Mouse (Mus musculus): ENCODE measurements around the gene 1810030O07Rik. TPM values are rescaled to one million over a fixed set of nuclear protein-coding genes. Genes with fewer than 3 reads are reported as not detected.
"Not testable (repeated sequence)": the region's sequence is repeated elsewhere in the genome, so short reads cannot be mapped to it uniquely, and the experiment has no call there.

Gene 1810030O07Rik
- polyA plus RNA-seq, 2 experiments = 7.2 to 10.5 TPM

DNA sequence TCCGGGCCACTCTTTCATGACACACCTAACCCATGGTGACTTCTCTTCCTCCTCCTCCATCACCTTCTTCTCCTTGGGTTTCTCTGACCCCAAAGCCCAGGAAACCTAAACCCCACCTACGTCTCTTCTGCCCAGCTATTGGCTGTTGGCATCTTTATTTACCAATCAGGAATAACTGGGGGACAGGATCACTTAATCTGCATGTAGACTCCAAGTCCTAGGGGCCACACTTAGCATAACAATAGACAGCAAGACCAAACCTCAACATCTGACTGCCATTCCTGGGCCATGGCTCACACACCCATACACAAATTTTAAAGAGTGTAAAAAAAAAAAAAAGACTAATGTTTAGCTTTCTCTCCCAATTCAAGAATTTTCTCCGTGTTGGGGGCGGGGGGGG, 48.3 kb downstream of the 1810030O07Rik start:
- no peak overlapping the region for H3K4me2 ChIP-seq (ENCODE audit: low read depth)
- H3K9ac ChIP-seq (replicated peaks) = no peak overlapping the region
- no peak for TF ChIP-seq EP300 (IDR thresholded peaks at IDR 0.05; ENCODE audit: low read depth)
- no peak for TF ChIP-seq CTCF (IDR thresholded peaks at IDR 0.05; ENCODE audit: low read depth)
- H3K9me3 ChIP-seq (ENCODE audit: control insufficient read depth, low read length) = no peaks in the 10 kb centered on the region
- WGBS (ENCODE audit: insufficient replicate concordance) = 47% methylated on average over 3 of the region's 4 CpGs
- H3K27ac ChIP-seq = no peak overlapping the region
- no peaks in the 10 kb centered on the region for H3K27me3 ChIP-seq (ENCODE audit: control insufficient read depth, insufficient read depth, low read length)
- no peak overlapping the region for H3K4me3 ChIP-seq (ENCODE audit: insufficient read depth in 1 of 2, low read depth in 2 of 2, low read length in 2 of 2)
- no peaks in the 10 kb centered on the region for H3K4me1 ChIP-seq (replicated peaks; ENCODE audit: control insufficient read depth in 2 of 2, insufficient read depth in 2 of 2, low read length in 1 of 2)
- DNase-seq (ENCODE audit: low read depth in 3 of 3, low spot score in 3 of 3) = no peak
- no peaks in the 10 kb centered on the region for H3K36me3 ChIP-seq (replicated peaks; ENCODE audit: control insufficient read depth, insufficient read depth, low read depth)
- ATAC-seq (ENCODE audit: insufficient read depth) = no peak

- WGBS (ENCODE audit: insufficient replicate concordance) = 72% methylated on average over 1 of the region's 1 CpGs
These were observed 61.1 kb downstream of the 1810030O07Rik start for GRCm38 (mm10) chrX:12612360-12612759.

GRCm38 (mm10) chrX:12611211-12611610, 62.3 kb downstream of the 1810030O07Rik start:
- Histone ChIP-seq H3K9ac (replicated peaks) (no peak overlapping the region), H3K4me2 (ENCODE audit: low read depth) (no peak overlapping the region), H3K4me3 (ENCODE audit: insufficient read depth in 1 of 2, low read depth in 2 of 2, low read length in 2 of 2) (no peak overlapping the region), H3K36me3 (replicated peaks; ENCODE audit: control insufficient read depth, insufficient read depth, low read depth) (no peaks in the 10 kb centered on the region; the same call in 1 of the 2 replicates), H3K4me1 (replicated peaks; ENCODE audit: control insufficient read depth in 2 of 2, insufficient read depth in 2 of 2, low read length in 1 of 2) (peaks cover 0 to 2% of the 10 kb centered on the region in 2 experiments; a peak in 1 of 4 replicates), H3K27ac (no peak overlapping the region), H3K9me3 (ENCODE audit: control insufficient read depth, low read length) (no peaks in the 10 kb centered on the region), H3K27me3 (ENCODE audit: control insufficient read depth, insufficient read depth, low read length) (no peaks in the 10 kb centered on the region)
- DNase-seq (ENCODE audit: low read depth in 3 of 3, low spot score in 3 of 3) (no peak), ATAC-seq (ENCODE audit: insufficient read depth) (no peak)
- WGBS (ENCODE audit: insufficient replicate concordance) = 14% methylated on average over 2 of the region's 2 CpGs
- TF ChIP-seq EP300 (IDR thresholded peaks at IDR 0.05; ENCODE audit: low read depth) (no peak), CTCF (IDR thresholded peaks at IDR 0.05; ENCODE audit: low read depth) (no peak)

More at GRCm38 (mm10) chrX:12612360-12612759, 61.1 kb downstream of the 1810030O07Rik start:
- H3K9me3 ChIP-seq (ENCODE audit: control insufficient read depth, low read length); H3K36me3 ChIP-seq (replicated peaks; ENCODE audit: control insufficient read depth, insufficient read depth, low read depth); H3K27me3 ChIP-seq (ENCODE audit: control insufficient read depth, insufficient read depth, low read length); H3K9ac ChIP-seq (replicated peaks); DNase-seq (ENCODE audit: low read depth in 3 of 3, low spot score in 3 of 3); H3K4me1 ChIP-seq (replicated peaks; ENCODE audit: control insufficient read depth in 2 of 2, insufficient read depth in 2 of 2, low read length in 1 of 2); H3K4me2 ChIP-seq (ENCODE audit: low read depth); H3K4me3 ChIP-seq (ENCODE audit: insufficient read depth in 1 of 2, low read depth in 2 of 2, low read length in 2 of 2); ATAC-seq (ENCODE audit: insufficient read depth); H3K27ac ChIP-seq: not testable (repeated sequence)

DNA sequence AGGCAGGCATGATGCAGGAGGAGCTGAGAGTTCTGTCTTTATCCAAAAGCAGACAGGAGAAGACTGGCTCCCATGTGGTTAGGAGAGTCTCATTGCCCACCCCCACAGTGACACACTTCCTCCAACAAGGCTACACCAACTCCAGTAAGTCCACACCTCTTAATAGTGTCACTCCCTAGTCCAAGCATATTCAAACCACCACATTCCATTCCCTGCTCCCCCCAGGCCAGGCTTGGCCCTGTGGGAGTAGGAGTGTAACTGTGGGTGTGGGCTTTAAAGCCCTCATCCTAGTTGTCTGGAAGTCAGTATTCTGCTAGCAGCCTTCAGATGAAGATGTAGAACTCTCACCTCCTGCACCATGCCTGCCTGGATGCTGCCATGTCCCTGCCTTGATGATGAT, 62.9 kb downstream of the 1810030O07Rik start:
- H3K27ac ChIP-seq; H3K36me3 ChIP-seq (replicated peaks; ENCODE audit: control insufficient read depth, insufficient read depth, low read depth); ATAC-seq (ENCODE audit: insufficient read depth); H3K27me3 ChIP-seq (ENCODE audit: control insufficient read depth, insufficient read depth, low read length); DNase-seq (ENCODE audit: low read depth in 3 of 3, low spot score in 3 of 3); H3K4me3 ChIP-seq (ENCODE audit: insufficient read depth in 1 of 2, low read depth in 2 of 2, low read length in 2 of 2); H3K9ac ChIP-seq (replicated peaks); H3K9me3 ChIP-seq (ENCODE audit: control insufficient read depth, low read length); H3K4me1 ChIP-seq (replicated peaks; ENCODE audit: control insufficient read depth in 2 of 2, insufficient read depth in 2 of 2, low read length in 1 of 2); H3K4me2 ChIP-seq (ENCODE audit: low read depth): not testable (repeated sequence)

Other genes starting within 250 kb of the 1810030O07Rik start
- gene Atp6ap2, start 85.9 kb downstream of the 1810030O07Rik start, polyA plus RNA-seq (2012; rRNA removed) = 15.7 and 18.4 TPM in 2 replicates
- gene Atp6ap2, start 85.9 kb downstream of the 1810030O07Rik start, polyA plus RNA-seq (2014; fragmentation: Nextera tagmentation; extraction: Ambion mirVana) = 54.9 and 61.2 TPM in 2 replicates
- gene Med14, start 88.4 kb upstream of the 1810030O07Rik start, polyA plus RNA-seq (2012; rRNA removed) = 7.6 and 7.7 TPM in 2 replicates
- 7.5 and 8.3 TPM in 2 replicates for gene Med14, start 88.4 kb upstream of the 1810030O07Rik start, polyA plus RNA-seq (2014; fragmentation: Nextera tagmentation; extraction: Ambion mirVana)